Mouse (Mus musculus): Measurements from ENCODE around the gene Tenm2. TPM values are rescaled to one million over a fixed set of nuclear protein-coding genes. Genes with fewer than 3 reads are reported as not detected.

Tenm2 gene
- total and polyA plus RNA-seq, 3 experiments: not detected

DNA sequence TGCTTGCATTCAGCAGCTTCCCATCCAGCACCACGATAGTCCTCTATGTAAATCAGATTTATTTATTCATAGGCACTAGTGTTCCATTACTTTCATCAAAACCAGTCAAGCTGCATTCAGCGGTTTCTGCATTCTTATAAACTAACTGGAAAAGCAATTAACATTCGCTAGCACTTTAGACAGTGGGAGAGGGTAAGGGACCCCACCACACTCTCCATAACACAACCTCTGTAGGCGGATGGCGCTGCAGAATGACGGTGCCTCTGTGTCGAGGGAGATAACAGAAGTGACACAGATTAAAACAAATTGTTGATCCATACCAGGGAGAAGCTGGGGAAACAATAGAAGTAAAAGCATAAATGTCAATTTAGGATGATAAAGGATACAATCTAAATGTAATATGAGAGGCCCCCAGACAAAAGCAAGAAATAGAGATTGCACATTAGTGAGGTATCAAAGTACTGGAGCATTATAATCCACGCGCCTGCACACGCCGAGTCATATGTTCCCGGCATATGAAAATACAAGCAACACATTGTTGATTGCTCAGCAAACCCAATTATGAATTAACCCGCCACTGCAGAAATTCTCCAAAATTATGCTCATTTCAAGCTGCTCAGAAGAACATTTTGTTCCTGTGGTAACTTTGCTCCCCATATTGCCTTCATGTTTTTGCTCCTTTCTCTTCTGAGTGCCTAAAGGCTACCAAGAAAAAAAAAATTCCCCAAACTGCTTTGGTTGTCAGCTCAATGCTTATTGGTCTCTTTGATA is 904.2 kb downstream of the Tenm2 start:
- dilution Hi-C loops (cut with MboI; ENCODE audit: extremely low pct_ligation_motif_present, extremely low pct_unique_long_range_greater_than_20kb, low sequenced_read_pairs) (no loop called here), in situ Hi-C loops (cut with MboI; ENCODE audit: low pct_ligation_motif_present, low pct_unique_long_range_greater_than_20kb, low sequenced_read_pairs) (no loop called here)
- H3K4me3 ChIP-seq (replicated peaks in 1 of 3; ENCODE audit: low read depth in 2 of 3, low read length in 2 of 3, poor library complexity in 1 of 3): no peak overlapping the region
- TF ChIP-seq RAD21 (IDR thresholded peaks at IDR 0.05; ENCODE audit: low read depth, low read length): no peak
- TF ChIP-seq ZMIZ1 (IDR thresholded peaks at IDR 0.05; ENCODE audit: low read depth, low read length): no peak
- no peak for TF ChIP-seq CHD1 (IDR thresholded peaks at IDR 0.05; ENCODE audit: low read depth, low read length)
- no peak for TF ChIP-seq E2F4 (IDR thresholded peaks at IDR 0.05; ENCODE audit: insufficient replicate concordance, low read depth, low read length)
- TF ChIP-seq KAT2A (IDR thresholded peaks at IDR 0.05; ENCODE audit: insufficient replicate concordance, low read length): no peak
- no peak for TF ChIP-seq SIN3A (IDR thresholded peaks at IDR 0.05; ENCODE audit: low read length)
- TF ChIP-seq ZC3H11A (IDR thresholded peaks at IDR 0.05; ENCODE audit: low read depth, low read length): no peak
- TF ChIP-seq ETS1 (conservative IDR thresholded peaks at IDR 0.05; ENCODE audit: low read depth, low read length): no peak
- no peaks in the 10 kb centered on the region for H3K36me3 ChIP-seq (replicated peaks in 1 of 2; ENCODE audit: control insufficient read depth in 1 of 2, insufficient read depth in 1 of 2, low read length in 1 of 2)
- H3K79me2 ChIP-seq (replicated peaks; ENCODE audit: control insufficient read depth, extremely low read depth, insufficient read depth, poor library complexity, severe bottlenecking): no peaks in the 10 kb centered on the region
- no peaks in the 10 kb centered on the region for H3K4me1 ChIP-seq (ENCODE audit: control insufficient read depth in 1 of 2, insufficient read depth in 2 of 2)
- H3K9ac ChIP-seq (ENCODE audit: insufficient read depth, low read depth): no peak overlapping the region
- DNase-seq (ENCODE audit: extremely low read depth): no peak
- no peak overlapping the region for H3K27ac ChIP-seq (ENCODE audit: insufficient read depth, low read depth)
- H3K9me3 ChIP-seq (replicated peaks; ENCODE audit: low read length): peaks cover 80% of the 10 kb centered on the region
- no peaks in the 10 kb centered on the region for H3K27me3 ChIP-seq (replicated peaks)
- H3K4me2 ChIP-seq (ENCODE audit: insufficient read depth, low read depth, poor library complexity, severe bottlenecking): no peak overlapping the region

DNA sequence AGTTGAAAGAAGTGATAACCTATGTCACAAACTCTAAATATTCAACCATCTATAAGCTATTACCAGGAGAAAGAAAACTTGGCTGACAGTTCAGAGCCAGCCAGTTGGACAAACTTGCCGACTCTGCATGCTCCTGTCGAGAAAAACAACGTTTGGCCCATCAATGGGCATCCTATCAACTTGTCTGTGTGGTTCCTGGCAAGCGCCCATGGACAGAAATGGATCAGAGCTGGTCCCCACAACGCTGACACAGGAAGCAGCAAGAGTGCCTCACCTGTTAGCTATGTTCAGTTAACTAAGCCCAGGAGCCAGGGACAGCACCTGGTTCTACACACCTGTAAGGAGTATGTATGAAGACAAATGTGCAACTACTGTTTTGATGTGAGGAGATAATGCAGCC is 908.5 kb downstream of the Tenm2 start:
- no peaks in the 10 kb centered on the region for H3K36me3 ChIP-seq (replicated peaks in 1 of 2; ENCODE audit: control insufficient read depth in 1 of 2, insufficient read depth in 1 of 2, low read length in 1 of 2)
- H3K9ac ChIP-seq (ENCODE audit: insufficient read depth, low read depth): no peak overlapping the region
- dilution Hi-C loops (cut with MboI; ENCODE audit: extremely low pct_ligation_motif_present, extremely low pct_unique_long_range_greater_than_20kb, low sequenced_read_pairs) (no loop called here), in situ Hi-C loops (cut with MboI; ENCODE audit: low pct_ligation_motif_present, low pct_unique_long_range_greater_than_20kb, low sequenced_read_pairs) (no loop called here)
- H3K79me2 ChIP-seq (replicated peaks; ENCODE audit: control insufficient read depth, extremely low read depth, insufficient read depth, poor library complexity, severe bottlenecking): no peaks in the 10 kb centered on the region
- no peak overlapping the region for H3K4me2 ChIP-seq (ENCODE audit: insufficient read depth, low read depth, poor library complexity, severe bottlenecking)
- no peak overlapping the region for H3K27ac ChIP-seq (ENCODE audit: insufficient read depth, low read depth)
- TF ChIP-seq NRF1 (IDR thresholded peaks at IDR 0.05; ENCODE audit: low read depth, low read length) (no peak), HCFC1 (IDR thresholded peaks at IDR 0.05; ENCODE audit: low read depth, low read length) (no peak), PAX5 (IDR thresholded peaks at IDR 0.05; ENCODE audit: low read length) (no peak), JUN (IDR thresholded peaks at IDR 0.05; ENCODE audit: insufficient read depth, low read depth, low read length) (no peak), MXI1 (IDR thresholded peaks at IDR 0.05; ENCODE audit: low read depth, low read length) (no peak), USF2 (conservative IDR thresholded peaks at IDR 0.05; ENCODE audit: low read depth, low read length) (no peak), MAX (IDR thresholded peaks at IDR 0.05; ENCODE audit: low read length) (no peak)
- H3K4me3 ChIP-seq (replicated peaks in 1 of 3; ENCODE audit: low read depth in 2 of 3, low read length in 2 of 3, poor library complexity in 1 of 3): no peak overlapping the region
- peaks cover 80% of the 10 kb centered on the region for H3K9me3 ChIP-seq (replicated peaks; ENCODE audit: low read length)
- DNase-seq (ENCODE audit: extremely low read depth): no peak
- no peaks in the 10 kb centered on the region for H3K27me3 ChIP-seq (replicated peaks)
- no peaks in the 10 kb centered on the region for H3K4me1 ChIP-seq (ENCODE audit: control insufficient read depth in 1 of 2, insufficient read depth in 2 of 2)
